Mouse (Mus musculus) heart, embryonic 12.5 days (tissue): ENCODE measurements around the gene Gm37240. TPM values are rescaled to one million over a fixed set of nuclear protein-coding genes. Genes with fewer than 3 reads are reported as not detected.

Experiments used
- ATAC-seq: fragments of 200-750 bp; cut with Nextera tagmentation; 2 replicates; pipeline ENCODE4 v1.8.0; 2017; ENCODE audit warnings: moderate TSS enrichment, moderate library complexity; ENCODE audit not compliant: insufficient number of reproducible peaks, low FRiP score
- H3K27ac ChIP-seq: fragments of 300-500 bp; sonication (generic); 2 replicates; pipeline ENCODE4 v1.5.1; 2016; ENCODE audit warnings: mild to moderate bottlenecking, moderate library complexity; ENCODE audit not compliant: poor library complexity, severe bottlenecking
- H3K27me3 ChIP-seq: fragments of 300-500 bp; sonication (generic); replicated peaks from 2 replicates; pipeline ENCODE4 v1.6.1; 2016; ENCODE audit warnings: mild to moderate bottlenecking, moderate library complexity
- H3K36me3 ChIP-seq: fragments of 300-500 bp; sonication (generic); 2 replicates; pipeline ENCODE4 v1.6.1; 2016; ENCODE audit warnings: mild to moderate bottlenecking, moderate library complexity
- H3K4me1 ChIP-seq: fragments of 300-500 bp; sonication (generic); replicated peaks from 2 replicates; pipeline ENCODE4 v1.6.1; 2016; ENCODE audit warnings: mild to moderate bottlenecking
- H3K4me2 ChIP-seq: fragments of 300-500 bp; sonication (generic); 2 replicates; pipeline ENCODE4 v1.6.1; 2016; ENCODE audit warnings: mild to moderate bottlenecking, moderate library complexity
- H3K4me3 ChIP-seq: fragments of 300-500 bp; sonication (generic); 2 replicates; pipeline ENCODE4 v1.5.1; 2016; ENCODE audit warnings: mild to moderate bottlenecking
- H3K9ac ChIP-seq: fragments of 300-500 bp; sonication (generic); 2 replicates; pipeline ENCODE4 v1.6.1; 2016; ENCODE audit warnings: mild to moderate bottlenecking, moderate library complexity
- H3K9me3 ChIP-seq: fragments of 300-500 bp; sonication (generic); replicated peaks from 2 replicates; pipeline ENCODE4 v1.6.1; 2016; ENCODE audit warnings: mild to moderate bottlenecking, moderate library complexity
- WGBS: fragments of 180-500 bp; shearing (Covaris S2); methylation state at CpG from one replicate; pipeline ENCODE4 v1.1.7; 2016; 5-methylcytosine and 5-hydroxymethylcytosine counted together
- polyA plus RNA-seq: library from polyadenylated mRNA; unstranded; fragments of >200 nt; fragmentation: Nextera tagmentation; extraction: Ambion mirVana; gene quantifications from 2 replicates; pipeline ENCODE4 v1.2.1, GENCODE M21; 2016

Gene Gm37240
- polyA plus RNA-seq, 1 experiment from 2014 or later, result 4.6 TPM

DNA sequence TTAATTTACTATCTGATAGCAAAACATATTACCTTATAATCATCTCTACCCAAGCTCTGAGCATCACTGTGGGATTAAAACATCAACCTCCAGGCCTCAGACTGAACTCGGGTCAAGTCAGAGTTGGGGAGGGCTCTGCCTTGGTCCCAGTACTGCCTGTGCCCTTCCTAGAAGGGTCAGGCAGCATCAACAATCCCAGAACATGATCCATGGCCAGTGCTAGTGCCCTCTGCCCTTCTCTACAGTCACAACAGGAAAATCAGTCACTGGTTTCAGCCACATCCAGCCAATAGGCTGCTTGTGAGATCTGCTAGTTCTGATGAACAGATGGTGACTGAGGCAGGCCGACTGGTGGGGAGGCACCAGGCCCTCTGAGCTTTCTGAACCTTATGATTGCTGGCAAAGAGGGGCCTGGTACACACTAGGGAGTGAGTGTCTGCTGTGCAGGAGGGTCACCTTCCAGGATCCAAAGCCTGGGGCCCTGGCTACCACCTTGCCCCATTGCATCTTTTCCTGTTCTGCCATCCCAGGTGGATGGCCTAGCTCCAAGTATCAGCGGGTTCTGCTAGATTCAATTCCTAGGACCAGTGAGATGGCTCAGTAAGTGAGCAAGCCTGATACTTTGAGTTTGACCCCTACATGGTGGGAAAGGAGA, 401.7 kb downstream of the Gm37240 start:
- H3K36me3 ChIP-seq, result no peaks in the 10 kb centered on the region
- WGBS, result 64% methylated on average over 3 of the region's 3 CpGs
- H3K4me3 ChIP-seq, result no peak overlapping the region
- peaks cover 5% of the 10 kb centered on the region for H3K4me1 ChIP-seq
- no peak for ATAC-seq
- H3K9me3 ChIP-seq, result 0 out of 2 replicates have a peak, but pooled peaks cover 1% of the 10 kb centered on the region
- H3K27ac ChIP-seq, result no peak overlapping the region
- no peak overlapping the region for H3K4me2 ChIP-seq
- H3K27me3 ChIP-seq, result no peaks in the 10 kb centered on the region
- H3K9ac ChIP-seq, result no peak overlapping the region

DNA sequence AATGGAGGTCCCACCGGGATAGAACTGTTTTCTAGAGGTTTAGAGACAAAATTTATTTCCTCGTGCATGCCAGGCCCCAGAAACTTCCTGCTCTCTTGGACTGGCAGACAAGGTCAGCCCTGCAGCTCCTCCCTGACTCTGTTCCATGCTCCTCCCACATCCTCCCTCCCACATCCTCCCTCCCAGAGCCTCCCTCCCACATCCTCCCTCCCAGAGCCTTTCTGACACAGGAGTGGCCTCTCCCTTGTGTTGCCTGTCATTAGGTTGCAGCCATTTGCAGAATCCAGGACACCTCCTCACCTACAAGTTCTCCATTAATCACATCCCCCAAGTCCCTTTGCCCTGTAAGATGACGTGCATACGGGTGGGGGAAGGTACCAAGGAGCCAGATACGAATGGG, 404.7 kb downstream of the Gm37240 start:
- peaks cover 5% of the 10 kb centered on the region for H3K4me1 ChIP-seq
- 0 out of 2 replicates have a peak, but pooled peaks cover 2% of the 10 kb centered on the region for H3K9me3 ChIP-seq
- no peak overlapping the region for H3K9ac ChIP-seq
- H3K4me2 ChIP-seq, result no peak overlapping the region
- H3K36me3 ChIP-seq, result no peaks in the 10 kb centered on the region
- no peaks in the 10 kb centered on the region for H3K27me3 ChIP-seq
- H3K27ac ChIP-seq, result no peak overlapping the region
- ATAC-seq, result peak; percentile 73
- 53% methylated on average over 5 of the region's 5 CpGs for WGBS
- H3K4me3 ChIP-seq, result no peak overlapping the region

DNA sequence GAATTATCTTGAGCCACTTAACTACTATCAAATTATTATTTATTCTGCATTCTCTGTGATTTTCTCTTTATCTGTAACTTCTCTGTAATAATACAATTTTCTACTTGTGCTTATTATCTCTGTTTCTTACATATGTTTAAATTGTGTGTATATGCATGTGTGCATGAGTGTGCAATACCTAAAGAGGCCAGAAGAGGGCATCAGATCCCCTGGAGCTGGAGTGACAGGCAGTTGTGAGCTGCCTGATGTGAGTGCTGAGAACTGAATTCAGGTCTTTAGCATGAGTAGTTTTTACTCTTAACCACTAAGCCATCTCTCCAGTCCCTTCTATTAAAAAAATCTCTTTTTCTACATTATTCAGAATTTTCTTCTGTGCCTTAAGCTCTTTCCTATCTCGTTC, 406.7 kb downstream of the Gm37240 start:
- WGBS, result 84% methylated on average over 1 of the region's 1 CpGs
- no peak overlapping the region for H3K4me3 ChIP-seq
- ATAC-seq, result no peak
- no peak overlapping the region for H3K9ac ChIP-seq
- no peak overlapping the region for H3K4me2 ChIP-seq
- H3K27me3 ChIP-seq, result no peaks in the 10 kb centered on the region
- no peak overlapping the region for H3K27ac ChIP-seq
- H3K4me1 ChIP-seq, result peaks cover 10% of the 10 kb centered on the region
- H3K36me3 ChIP-seq, result no peaks in the 10 kb centered on the region
- H3K9me3 ChIP-seq, result 0 out of 2 replicates have a peak, but pooled peaks cover 2% of the 10 kb centered on the region

DNA sequence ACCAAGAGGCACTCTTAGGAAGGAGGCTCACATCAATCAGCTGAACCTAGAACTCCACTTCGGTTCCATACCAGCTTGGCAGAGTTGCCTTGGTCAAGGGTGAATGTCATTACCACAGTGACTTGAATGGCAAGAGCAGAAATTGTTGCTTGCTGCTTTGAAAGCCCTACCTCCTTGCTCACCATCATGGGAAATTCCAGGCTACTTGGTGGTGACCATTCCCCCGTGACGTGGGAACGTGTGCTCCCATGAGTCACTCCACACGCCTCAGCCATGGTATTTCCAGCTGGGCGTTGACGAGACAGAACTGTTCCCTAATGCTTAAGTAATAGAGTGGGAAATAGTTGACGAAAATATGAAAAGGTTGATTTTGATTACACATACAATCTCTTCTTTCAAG, 408.6 kb downstream of the Gm37240 start:
- WGBS, result 88% methylated on average over 8 of the region's 8 CpGs
- no peak overlapping the region for H3K4me3 ChIP-seq

DNA sequence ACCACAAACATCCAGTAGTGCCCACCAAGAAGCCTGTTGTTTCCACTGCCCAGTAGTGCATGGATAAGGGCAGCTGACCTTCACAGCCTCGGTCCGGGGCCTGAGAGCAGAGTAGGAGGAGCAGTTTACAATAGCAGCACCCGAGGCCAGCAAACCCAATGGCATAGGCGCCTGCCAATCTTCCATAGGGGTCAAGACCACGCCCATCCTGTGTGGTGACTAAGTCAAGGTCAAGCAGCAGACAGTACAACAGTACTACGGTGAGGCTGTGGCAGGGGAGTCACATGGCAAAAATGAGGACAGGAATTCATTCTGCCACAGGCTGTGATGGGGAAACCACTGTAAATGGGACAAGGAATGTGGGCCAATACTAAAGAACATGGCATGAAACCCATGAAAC, 417.6 kb downstream of the Gm37240 start:
- Histone ChIP-seq H3K27ac (no peak overlapping the region), H3K27me3 (no peaks in the 10 kb centered on the region), H3K4me3 (no peak overlapping the region), H3K4me1 (peaks cover 13% of the 10 kb centered on the region), H3K4me2 (no peak overlapping the region), H3K9ac (no peak overlapping the region), H3K9me3 (no peaks in the 10 kb centered on the region), H3K36me3 (no peaks in the 10 kb centered on the region)
- 67% methylated on average over 6 of the region's 6 CpGs for whole genome bisulfite sequencing
- ATAC-seq, result no peak

More for the DNA sequence above, 408.6 kb downstream of the Gm37240 start:
- H3K27ac ChIP-seq, result no peak overlapping the region
- 0 out of 2 replicates have a peak, but pooled peaks cover 2% of the 10 kb centered on the region for H3K9me3 ChIP-seq
- H3K4me1 ChIP-seq, result peaks cover 10% of the 10 kb centered on the region
- H3K36me3 ChIP-seq, result no peaks in the 10 kb centered on the region
- no peaks in the 10 kb centered on the region for H3K27me3 ChIP-seq
- H3K9ac ChIP-seq, result no peak overlapping the region
- no peak overlapping the region for H3K4me2 ChIP-seq
- ATAC-seq, result no peak

DNA sequence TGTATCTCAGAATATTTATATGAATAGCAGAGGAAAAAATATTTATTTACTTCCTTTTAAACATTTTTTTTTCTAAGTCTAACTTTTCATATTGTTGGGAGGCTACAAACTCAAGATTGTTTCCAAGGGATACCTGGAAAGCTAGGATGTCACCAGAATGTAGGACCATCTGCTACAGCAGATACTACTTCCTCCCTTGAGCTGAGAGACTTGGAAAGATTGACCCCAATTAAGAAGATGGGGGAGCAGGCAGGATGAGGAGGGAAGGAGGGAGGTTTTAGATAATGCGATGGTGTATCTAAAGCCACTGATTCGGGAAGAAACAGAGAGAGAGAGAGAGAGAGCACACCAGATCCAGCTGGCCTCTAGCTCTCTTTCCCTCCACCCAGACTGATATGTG, 418.3 kb downstream of the Gm37240 start:
- H3K9me3 ChIP-seq, result no peaks in the 10 kb centered on the region
- ATAC-seq, result no peak
- H3K4me2 ChIP-seq, result no peak overlapping the region
- WGBS, result 57% methylated on average over 2 of the region's 2 CpGs
- H3K36me3 ChIP-seq, result no peaks in the 10 kb centered on the region
- H3K27ac ChIP-seq, result no peak overlapping the region
- no peak overlapping the region for H3K9ac ChIP-seq
- H3K27me3 ChIP-seq, result no peaks in the 10 kb centered on the region
- H3K4me3 ChIP-seq, result no peak overlapping the region
- peaks cover 13% of the 10 kb centered on the region for H3K4me1 ChIP-seq

DNA sequence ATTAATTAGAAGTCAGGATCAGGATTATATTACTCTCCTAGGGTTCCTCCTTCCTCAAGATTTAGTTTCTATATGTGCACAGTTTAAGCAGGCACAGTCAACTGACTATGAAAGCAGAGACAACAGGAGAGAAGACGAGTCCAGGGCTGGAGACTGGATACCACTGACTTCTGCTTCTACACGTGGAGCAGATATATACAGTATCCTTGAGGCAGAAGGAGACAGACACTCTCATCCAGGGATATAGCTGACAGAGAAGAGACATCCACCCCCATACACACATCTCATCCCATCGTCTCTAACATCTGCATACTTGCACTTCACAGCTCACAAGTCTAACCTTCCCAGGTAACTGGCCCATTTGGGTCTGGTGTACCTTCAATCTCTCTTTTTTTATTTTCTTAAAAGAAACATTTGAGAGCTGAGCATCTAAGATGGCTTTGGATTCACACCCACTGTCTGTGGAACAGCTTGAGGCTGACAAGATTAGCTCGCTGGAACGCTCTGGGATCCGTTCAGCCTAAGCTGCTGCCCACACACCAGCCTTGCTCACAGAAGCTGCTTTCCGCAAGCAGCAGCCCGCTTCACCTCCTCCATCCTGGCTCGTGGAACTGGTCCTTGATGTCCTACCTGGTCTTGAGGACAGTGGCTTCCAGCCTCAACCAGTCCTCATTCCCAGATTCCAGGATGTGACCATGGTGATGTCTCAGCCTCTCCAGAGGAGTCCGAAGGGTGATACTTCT, 421.9 kb downstream of the Gm37240 start:
- Histone ChIP-seq H3K9me3 (no peaks in the 10 kb centered on the region), H3K9ac (no peak overlapping the region), H3K36me3 (no peaks in the 10 kb centered on the region), H3K4me3 (no peak overlapping the region), H3K4me1 (peaks cover 13% of the 10 kb centered on the region), H3K4me2 (no peak overlapping the region), H3K27ac (no peak overlapping the region), H3K27me3 (no peaks in the 10 kb centered on the region)
- 71% methylated on average over 10 of the region's 10 CpGs for WGBS
- ATAC-seq, result no peak

DNA sequence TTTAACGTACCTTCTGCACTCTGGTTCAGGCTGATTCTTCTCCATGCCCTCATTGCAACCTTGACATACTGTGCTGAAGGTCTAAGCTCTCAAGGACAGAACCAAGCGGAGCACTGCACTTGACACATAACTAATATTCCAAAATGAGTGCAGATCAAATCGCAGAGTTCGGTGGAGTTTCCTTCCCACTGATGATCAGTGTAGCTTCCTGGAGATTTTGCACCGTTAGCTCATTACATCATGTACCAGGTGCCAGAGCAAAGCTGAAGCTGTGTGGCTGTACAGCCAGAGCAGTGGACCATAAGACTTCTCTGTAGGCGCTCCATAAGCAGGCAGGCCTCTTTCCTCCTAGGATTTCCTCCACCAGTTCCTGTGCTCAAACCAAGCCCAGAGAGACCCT, 427.3 kb downstream of the Gm37240 start:
- Histone ChIP-seq H3K4me1 (no peaks in the 10 kb centered on the region), H3K9me3 (0 out of 2 replicates have a peak, but pooled peaks cover 3% of the 10 kb centered on the region), H3K27me3 (no peaks in the 10 kb centered on the region), H3K4me2 (no peak overlapping the region), H3K27ac (no peak overlapping the region), H3K4me3 (no peak overlapping the region), H3K9ac (no peak overlapping the region), H3K36me3 (no peaks in the 10 kb centered on the region)
- no peak for ATAC-seq
- WGBS, result 81% methylated on average over 6 of the region's 6 CpGs

DNA sequence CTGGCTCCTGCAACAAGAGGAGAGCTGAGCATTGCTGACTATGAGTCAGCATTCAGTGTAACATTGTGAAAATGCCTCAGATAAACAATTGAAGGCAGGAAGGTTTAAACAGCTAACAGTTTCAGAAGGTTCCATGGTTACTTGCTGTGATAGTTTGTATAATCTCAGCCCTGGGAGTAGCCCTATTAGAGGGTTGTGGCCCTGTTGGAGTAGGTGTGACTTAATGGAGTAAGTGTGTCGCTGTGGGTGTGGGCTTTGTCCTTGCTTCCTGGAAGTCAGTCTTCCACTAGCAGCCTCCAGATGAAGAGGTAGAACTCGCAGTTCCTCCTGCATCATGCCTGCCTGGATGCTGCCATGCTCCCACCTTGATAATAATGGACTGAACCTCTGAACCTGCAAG, 430.3 kb downstream of the Gm37240 start:
- 0 out of 2 replicates have a peak, but pooled peaks cover 3% of the 10 kb centered on the region for H3K9me3 ChIP-seq
- H3K4me1 ChIP-seq, result 0 out of 2 replicates have a peak, but pooled peaks cover 5% of the 10 kb centered on the region
- H3K4me2 ChIP-seq, result no peak overlapping the region
- H3K36me3 ChIP-seq, result no peaks in the 10 kb centered on the region
- H3K27me3 ChIP-seq, result no peaks in the 10 kb centered on the region
- no peak for ATAC-seq
- WGBS, result 78% methylated on average over 2 of the region's 2 CpGs
- no peak overlapping the region for H3K27ac ChIP-seq
- no peak overlapping the region for H3K4me3 ChIP-seq
- no peak overlapping the region for H3K9ac ChIP-seq

DNA sequence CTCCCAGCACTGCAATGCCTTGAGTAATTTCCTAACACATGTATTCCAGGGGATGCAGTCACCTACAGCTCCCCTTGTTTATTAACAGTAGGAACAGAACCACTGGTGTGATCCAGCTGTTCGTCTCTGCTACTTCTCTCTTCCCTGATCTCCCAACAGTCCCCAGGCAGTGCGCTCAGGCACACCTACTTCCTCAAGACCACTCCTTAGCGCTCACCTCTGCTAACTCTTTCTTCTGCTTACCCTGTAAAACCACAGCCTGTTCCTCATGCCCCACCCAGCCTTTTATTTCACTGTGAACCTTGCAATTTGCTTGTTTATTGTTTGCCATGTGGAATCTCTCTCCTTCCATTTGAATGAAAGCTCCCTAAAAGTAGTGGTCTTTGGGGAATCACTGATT, 431.9 kb downstream of the Gm37240 start:
- Histone ChIP-seq H3K9me3 (0 out of 2 replicates have a peak, but pooled peaks cover 3% of the 10 kb centered on the region), H3K4me3 (no peak overlapping the region), H3K4me2 (no peak overlapping the region), H3K36me3 (no peaks in the 10 kb centered on the region), H3K27me3 (no peaks in the 10 kb centered on the region), H3K4me1 (0 out of 2 replicates have a peak, but pooled peaks cover 5% of the 10 kb centered on the region), H3K27ac (no peak overlapping the region), H3K9ac (no peak overlapping the region)
- WGBS, result 86% methylated on average over 3 of the region's 3 CpGs
- ATAC-seq, result no peak

DNA sequence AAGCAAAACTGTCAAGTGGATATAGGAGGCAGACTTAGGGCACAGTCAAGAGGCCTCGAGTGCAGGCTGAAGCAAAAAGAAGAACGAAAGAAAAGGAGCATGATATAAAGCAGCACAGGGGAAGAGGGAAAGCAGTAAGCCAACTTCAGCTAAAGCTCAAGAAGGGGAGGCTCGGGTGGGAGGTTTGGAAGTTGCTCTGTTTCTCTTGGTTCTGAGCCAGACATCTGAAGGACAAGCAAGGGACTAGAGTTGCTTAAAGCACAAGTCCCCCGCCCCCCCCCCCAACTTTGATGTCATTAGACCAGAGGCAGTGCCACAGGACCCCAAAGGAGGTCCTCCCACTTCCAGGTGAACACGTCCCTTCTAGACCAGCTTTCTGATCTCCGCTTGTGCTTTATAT, 433.3 kb downstream of the Gm37240 start:
- Histone ChIP-seq H3K27ac (no peak overlapping the region), H3K9ac (no peak overlapping the region), H3K36me3 (no peaks in the 10 kb centered on the region), H3K4me1 (0 out of 2 replicates have a peak, but pooled peaks cover 5% of the 10 kb centered on the region), H3K4me3 (no peak overlapping the region), H3K27me3 (no peaks in the 10 kb centered on the region), H3K9me3 (no peaks in the 10 kb centered on the region), H3K4me2 (no peak overlapping the region)
- no peak for ATAC-seq
- WGBS, result 51% methylated on average over 6 of the region's 6 CpGs
